Mouse (Mus musculus) cerebellum, adult 2 months (tissue): ENCODE results near the gene Sdhb. TPM values are rescaled to one million over a fixed set of nuclear protein-coding genes. Genes with fewer than 3 reads are reported as not detected.

Experiments
- DNase-seq, 2 experiments: peaks; one replicate each; pipeline ENCODE4 v3.0.0; 2021
- H3K27ac ChIP-seq: fragments of 200-500 bp; 2 replicates; pipeline ENCODE4 v1.5.1; 2012; ENCODE audit warnings: low read length, control low read depth, inconsistent platforms; ENCODE audit not compliant: insufficient read depth
- H3K27me3 ChIP-seq: fragments of 200-500 bp; 2 replicates; pipeline ENCODE4 v1.6.1; 2012; ENCODE audit warnings: inconsistent platforms, mild to moderate bottlenecking, low read length, moderate library complexity; ENCODE audit not compliant: control insufficient read depth, insufficient read depth
- H3K4me1 ChIP-seq: fragments of 200-500 bp; 2 replicates; pipeline ENCODE4 v1.6.1; 2011; ENCODE audit warnings: low read length; ENCODE audit not compliant: control insufficient read depth, insufficient read depth
- H3K4me3 ChIP-seq: fragments of 200-500 bp; replicated peaks from 2 replicates; pipeline ENCODE3; 2011; ENCODE audit warnings: mild to moderate bottlenecking, low read depth, low read length, control low read depth; ENCODE audit not compliant: insufficient read depth
- CTCF ChIP-seq: fragments of 200-500 bp; IDR thresholded peaks from 2 replicates; pipeline ENCODE4 v1.5.1; 2011; ENCODE audit warnings: low read depth, mild to moderate bottlenecking, control low read depth, low read length, moderate library complexity, borderline replicate concordance; ENCODE audit not compliant: insufficient read depth
- POLR2A ChIP-seq: fragments of 200-500 bp; IDR thresholded peaks from 2 replicates; pipeline ENCODE4 v1.6.1; 2011; ENCODE audit warnings: low read length, control low read depth, borderline replicate concordance; ENCODE audit not compliant: insufficient read depth
- WGBS: fragments of 180-500 bp; shearing (Covaris S2); methylation state at CpG from one replicate; pipeline ENCODE4 v1.1.7; 2018; 5-methylcytosine and 5-hydroxymethylcytosine counted together
- polyA plus RNA-seq: library from polyadenylated mRNA; depleted of rRNA; stranded (reverse); fragments of >200 nt; gene quantifications from 2 replicates; pipeline ENCODE4 v1.2.3, GENCODE M21; 2012

The Sdhb gene
- polyA plus RNA-seq, 1 experiment: 320 TPM

DNA sequence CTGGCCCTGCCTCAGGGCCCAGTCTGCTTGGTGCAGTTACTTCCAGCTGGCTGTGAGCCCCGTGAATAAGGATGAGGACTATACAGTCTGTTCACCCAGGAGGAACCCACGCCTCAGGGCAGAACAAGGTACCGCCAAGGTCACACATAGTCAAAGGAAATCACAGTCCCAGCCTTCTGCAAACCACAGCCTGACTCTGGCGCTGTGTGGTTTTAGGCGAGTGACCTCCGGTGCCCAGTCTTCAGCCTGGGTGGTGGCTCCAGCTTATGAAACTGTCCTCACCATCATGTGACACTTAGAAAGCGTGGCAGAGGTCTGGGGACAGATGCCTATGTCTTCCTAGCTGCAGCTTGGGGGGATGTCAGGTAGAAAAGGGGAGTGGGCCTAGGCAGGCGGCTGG is 34.8 kb downstream of the Sdhb start:
- Histone ChIP-seq H3K4me3 (no peak overlapping the region), H3K27me3 (no peaks in the 10 kb centered on the region), H3K4me1 (peaks cover 10% of the 10 kb centered on the region), H3K27ac (no peak overlapping the region)
- no peak for TF ChIP-seq POLR2A
- no peak for TF ChIP-seq CTCF
- no peak for DNase-seq
- 82% methylated on average over 8 of the region's 8 CpGs for WGBS

DNA sequence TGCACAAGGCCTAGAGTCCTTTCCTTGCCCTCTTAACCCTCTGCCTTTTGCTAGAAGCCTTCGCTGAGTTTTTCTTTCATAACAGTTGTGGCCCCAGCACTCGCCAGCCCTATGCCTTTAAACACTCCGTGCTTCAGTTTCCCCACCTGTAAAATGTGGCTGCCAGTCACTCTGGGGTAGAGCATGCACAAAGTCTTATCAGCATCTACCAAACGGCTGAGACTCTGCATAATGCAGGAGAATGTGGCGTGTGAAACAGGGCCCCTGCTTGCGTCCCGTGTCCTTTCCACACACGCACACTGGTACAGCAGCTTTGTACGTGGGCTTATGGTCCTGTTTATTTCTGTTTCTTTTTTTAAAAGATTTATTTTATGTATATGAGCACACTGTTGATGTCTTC is 35.8 kb downstream of the Sdhb start:
- Histone ChIP-seq H3K27me3 (no peaks in the 10 kb centered on the region), H3K4me1 (peaks cover 4% of the 10 kb centered on the region), H3K27ac (no peak overlapping the region), H3K4me3 (no peak overlapping the region)
- no peak for TF ChIP-seq POLR2A
- no peak for TF ChIP-seq CTCF
- 97% methylated on average over 9 of the region's 9 CpGs for WGBS
- DNase-seq: no peak

DNA sequence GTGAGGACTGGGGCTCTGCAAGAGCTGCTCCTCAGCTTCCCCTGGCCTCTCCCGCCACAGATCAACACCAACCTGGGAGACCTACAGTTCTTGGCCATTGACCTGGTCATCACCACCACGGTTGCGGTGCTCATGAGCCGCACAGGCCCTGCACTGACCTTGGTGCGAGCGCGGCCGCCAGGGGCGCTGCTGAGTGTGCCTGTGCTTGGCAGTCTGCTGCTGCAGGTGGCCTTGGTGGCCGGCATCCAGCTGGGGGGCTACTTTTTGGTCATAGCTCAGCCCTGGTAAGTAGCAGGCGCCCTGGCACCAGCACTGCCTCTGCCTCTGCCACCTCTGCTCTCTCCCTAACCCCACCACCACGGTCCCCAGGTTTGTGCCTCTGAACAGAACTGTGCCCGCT is 45.0 kb downstream of the Sdhb start:
- Histone ChIP-seq H3K27ac (no peak overlapping the region), H3K4me3 (no peak overlapping the region), H3K4me1 (peaks cover 22% of the 10 kb centered on the region), H3K27me3 (no peaks in the 10 kb centered on the region)
- peak; percentile 52 for TF ChIP-seq CTCF
- no peak for TF ChIP-seq POLR2A
- 68% methylated on average over 13 of the region's 13 CpGs for WGBS
- DNase-seq: peak; percentile 54 to 66

DNA sequence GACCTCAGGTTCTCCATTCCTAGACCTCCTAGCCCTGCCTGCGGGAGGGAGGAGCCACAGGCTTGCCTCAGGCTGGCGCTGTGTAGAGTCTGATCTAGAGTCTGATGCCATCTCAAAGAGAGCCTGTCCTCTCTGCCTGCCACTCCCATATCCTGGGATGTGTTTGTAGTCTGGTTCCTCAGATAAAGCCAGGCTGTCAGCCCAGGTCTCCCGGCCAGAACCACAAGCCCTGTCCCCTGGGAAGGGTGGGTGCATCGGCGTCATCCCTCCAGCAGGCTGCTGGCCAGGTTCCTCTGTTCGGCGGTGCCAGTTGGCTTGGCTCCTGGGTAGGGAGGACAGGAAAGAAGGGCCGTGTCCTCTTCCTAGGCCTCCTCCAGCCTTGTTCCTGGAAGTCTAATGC is 47.0 kb downstream of the Sdhb start:
- no peak for TF ChIP-seq CTCF
- TF ChIP-seq POLR2A: no peak
- WGBS: 4% methylated on average over 8 of the region's 8 CpGs
- no peak overlapping the region for H3K4me3 ChIP-seq
- H3K27me3 ChIP-seq: no peaks in the 10 kb centered on the region
- DNase-seq: peak; percentile 62 to 65
- peaks cover 41% of the 10 kb centered on the region for H3K4me1 ChIP-seq
- no peak overlapping the region for H3K27ac ChIP-seq

DNA sequence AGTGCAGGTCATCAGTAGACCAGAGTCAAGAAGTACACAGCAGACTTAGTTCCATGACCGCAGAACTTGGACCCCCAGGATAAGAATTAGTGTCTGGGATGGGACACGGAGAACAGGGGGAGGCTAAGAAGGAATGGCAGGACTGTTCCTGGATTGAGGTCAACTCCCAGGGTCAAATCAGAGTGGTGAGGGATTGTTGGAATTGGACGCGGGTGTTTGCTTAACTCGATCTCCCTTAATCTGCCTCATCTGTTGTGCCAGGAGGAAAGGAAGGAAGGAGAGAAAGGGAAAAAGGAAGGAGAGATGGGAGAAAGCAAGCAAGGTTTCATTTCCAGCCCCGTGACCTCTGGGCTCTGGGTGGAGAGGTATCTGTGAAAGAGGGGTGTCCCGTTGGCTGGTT is 49.1 kb downstream of the Sdhb start, which contains the start of gene Mfap2:
Mfap2 (plus strand) TSS at position 301 of the 400 bp plus-strand sequence.
- Histone ChIP-seq H3K4me1 (peaks cover 42% of the 10 kb centered on the region), H3K4me3 (no peak within 1 kb of the TSS), H3K27ac (no peak within 1 kb of the TSS), H3K27me3 (no peaks in the 10 kb centered on the region)
- WGBS: 59% methylated on average over 7 of the region's 7 CpGs
- DNase-seq: no peak
- TF ChIP-seq CTCF (no peak), POLR2A (no peak)

DNA sequence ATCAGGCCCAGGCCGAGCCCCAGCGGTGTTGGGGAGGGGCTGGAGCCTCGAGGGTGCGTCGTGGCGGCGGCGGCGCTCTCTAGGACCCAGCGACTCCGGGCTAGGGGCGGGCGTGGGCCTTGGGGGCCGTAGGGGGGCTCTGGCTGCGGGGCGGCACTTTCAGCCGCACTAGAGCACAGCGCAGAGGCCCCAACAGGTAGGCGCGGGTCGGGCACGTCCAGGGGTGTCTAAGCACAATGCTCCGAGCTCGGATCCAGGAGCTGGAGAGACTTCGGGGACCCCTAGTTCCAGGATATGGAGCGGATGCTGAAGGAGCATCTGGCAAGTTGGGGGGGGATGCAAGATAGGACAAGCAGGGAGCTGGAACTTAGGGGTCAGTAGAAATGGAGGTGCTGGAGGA is 49.5 kb downstream of the Sdhb start:
- H3K27ac ChIP-seq: no peak overlapping the region
- no peak overlapping the region for H3K4me3 ChIP-seq
- WGBS: 9% methylated on average over 26 of the region's 26 CpGs
- no peak for DNase-seq
- TF ChIP-seq CTCF (no peak), POLR2A (no peak)
- no peaks in the 10 kb centered on the region for H3K27me3 ChIP-seq
- H3K4me1 ChIP-seq: peaks cover 42% of the 10 kb centered on the region

DNA sequence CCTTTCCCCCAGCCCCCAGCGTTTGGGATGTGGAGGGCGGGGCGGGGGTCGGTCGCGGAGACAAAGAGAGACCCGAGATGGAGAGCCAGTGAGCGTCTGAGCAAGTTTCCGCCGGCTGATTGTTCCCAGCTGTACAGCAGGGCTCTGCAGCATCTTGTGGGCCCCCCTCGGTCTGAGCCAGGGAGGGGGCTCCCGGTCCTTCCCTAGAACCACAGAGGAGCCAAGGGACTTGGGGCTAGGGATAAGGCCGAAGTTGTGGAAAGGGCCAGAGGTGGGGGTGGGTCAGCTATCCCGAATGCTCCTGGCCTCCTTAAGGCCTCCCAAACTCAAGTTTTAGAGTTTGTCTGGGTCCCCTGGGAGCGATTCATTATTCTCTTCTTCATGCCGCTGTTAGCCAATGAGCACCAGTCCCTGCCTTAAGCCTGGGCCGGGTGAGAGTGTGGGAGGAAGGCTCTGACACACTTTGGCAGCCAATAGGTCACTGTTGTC is 50.0 kb downstream of the Sdhb start:
- 20% methylated on average over 17 of the region's 17 CpGs for WGBS
- no peak for DNase-seq
- no peak overlapping the region for H3K27ac ChIP-seq

DNA sequence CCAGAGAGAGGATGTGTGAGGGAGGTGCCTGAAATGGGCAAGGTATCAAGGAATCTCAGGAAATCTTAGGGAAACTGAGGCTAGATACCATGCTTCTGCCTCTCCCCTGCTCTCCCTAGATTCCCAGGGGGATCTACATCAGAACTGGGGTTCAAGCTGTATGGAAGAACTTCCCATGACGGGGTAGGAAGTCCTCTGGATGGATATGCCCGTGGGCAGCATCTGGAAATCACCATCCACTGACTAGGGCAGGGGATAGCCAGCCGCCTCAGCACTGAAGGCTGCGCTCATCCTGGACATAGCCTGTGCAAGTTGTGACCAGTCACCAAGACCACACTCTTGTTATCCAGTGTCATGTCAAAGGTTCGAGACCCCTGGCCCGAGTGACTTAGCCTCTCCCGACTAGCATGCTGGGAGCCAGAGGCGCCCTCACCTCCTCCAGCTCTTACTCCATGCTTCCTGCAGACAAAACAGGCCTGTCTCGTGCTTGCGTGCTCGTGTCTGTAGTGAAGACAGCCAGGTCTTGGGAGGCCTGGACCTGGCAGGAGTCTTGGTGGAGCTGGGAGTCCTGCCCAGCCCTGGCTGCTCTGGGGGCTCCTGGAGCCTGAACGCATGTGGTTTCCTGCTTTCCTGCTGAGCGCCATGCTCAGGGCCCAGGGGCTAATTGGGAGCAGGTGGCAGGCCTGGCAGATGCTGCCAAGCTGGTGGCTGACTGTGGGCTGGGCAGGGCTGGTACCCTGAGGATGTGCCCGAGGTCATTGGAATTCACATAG is 50.7 kb downstream of the Sdhb start:
- WGBS: 30% methylated on average over 14 of the region's 14 CpGs
- TF ChIP-seq POLR2A: no peak
- no peak for TF ChIP-seq CTCF
- peak; percentile 74 to 83 for DNase-seq
- 0 out of 2 replicates have a peak overlapping the region, but pooled peaks have one; percentile 16 for H3K27ac ChIP-seq
- H3K27me3 ChIP-seq: no peaks in the 10 kb centered on the region
- H3K4me1 ChIP-seq: peaks cover 51% of the 10 kb centered on the region
- no peak overlapping the region for H3K4me3 ChIP-seq

More for the DNA sequence above, 50.0 kb downstream of the Sdhb start:
- Histone ChIP-seq H3K4me1 (peaks cover 44% of the 10 kb centered on the region), H3K4me3 (no peak overlapping the region), H3K27me3 (no peaks in the 10 kb centered on the region)
- no peak for TF ChIP-seq POLR2A
- no peak for TF ChIP-seq CTCF
